Mouse (Mus musculus) MEL (cell line): ENCODE measurements around the gene Gm21970. TPM values are rescaled to one million over a fixed set of nuclear protein-coding genes. Genes with fewer than 3 reads are reported as not detected.

Experiments
- DNase-seq: peaks from one replicate; pipeline ENCODE4 v3.0.0; 2011; ENCODE audit warnings: low read depth, low spot score
- H3K27ac ChIP-seq: 2 replicates; pipeline ENCODE4 v1.5.1; 2012; ENCODE audit warnings: low read depth, mild to moderate bottlenecking, control low read depth, low read length, moderate library complexity; ENCODE audit not compliant: control insufficient read depth
- H3K27me3 ChIP-seq, 2 experiments: fragments of 150-350 bp in 1 of 2; sonication (generic) in 1 of 2; 2 replicates each; pipeline ENCODE4 v1.6.1; 2012; ENCODE audit warnings: low read length in 2 of 2, mild to moderate bottlenecking in 2 of 2, improper control_type of control experiment in 1 of 2, moderate library complexity in 1 of 2; ENCODE audit not compliant: insufficient read depth in 2 of 2, control insufficient read depth in 1 of 2
- H3K36me3 ChIP-seq, 2 experiments: 2 replicates each; pipeline ENCODE4 v1.6.1; 2012 to 2014; ENCODE audit warnings: low read length in 2 of 2, improper control_type of control experiment in 1 of 2, inconsistent platforms in 1 of 2, mild to moderate bottlenecking in 1 of 2; ENCODE audit not compliant: insufficient read depth in 2 of 2, control insufficient read depth in 1 of 2
- H3K4me1 ChIP-seq, 2 experiments: fragments of 150-350 bp in 1 of 2; sonication (generic) in 1 of 2; 2 replicates each; pipeline ENCODE4 v1.6.1; 2012; ENCODE audit warnings: low read length in 2 of 2, improper control_type of control experiment in 1 of 2, mild to moderate bottlenecking in 1 of 2; ENCODE audit not compliant: insufficient read depth in 2 of 2, control insufficient read depth in 1 of 2
- H3K4me3 ChIP-seq, 2 experiments: fragments of 150-350 bp in 1 of 2; sonication (generic) in 1 of 2; 2 replicates each; pipeline ENCODE4 v1.5.1; 2012; ENCODE audit warnings: low read depth in 2 of 2, low read length in 2 of 2, mild to moderate bottlenecking in 2 of 2, moderate library complexity in 2 of 2, control low read depth in 1 of 2, improper control_type of control experiment in 1 of 2; ENCODE audit not compliant: control insufficient read depth in 1 of 2, insufficient read depth in 1 of 2
- H3K79me2 ChIP-seq: 2 replicates; pipeline ENCODE4 v1.6.1; 2012; ENCODE audit warnings: mild to moderate bottlenecking, low read length, moderate library complexity; ENCODE audit not compliant: control insufficient read depth, poor library complexity, insufficient read depth
- H3K9ac ChIP-seq: 2 replicates; pipeline ENCODE4 v1.6.1; 2012; ENCODE audit warnings: low read depth, mild to moderate bottlenecking, control low read depth, low read length, moderate library complexity; ENCODE audit not compliant: control insufficient read depth, poor library complexity, severe bottlenecking
- H3K9me3 ChIP-seq: fragments of 150-350 bp; sonication (generic); replicated peaks from 2 replicates; pipeline ENCODE4 v1.6.1; 2012; ENCODE audit warnings: mild to moderate bottlenecking, low read length, improper control_type of control experiment, moderate library complexity; ENCODE audit not compliant: insufficient read depth
- BHLHE40 ChIP-seq: IDR thresholded peaks from 2 replicates; pipeline ENCODE4 v1.6.1; 2012; ENCODE audit warnings: low read depth, mild to moderate bottlenecking, inconsistent platforms, low read length, improper control_type of control experiment, borderline replicate concordance
- CHD1 ChIP-seq: IDR thresholded peaks from 2 replicates; pipeline ENCODE4 v1.6.1; 2012; ENCODE audit warnings: low read depth, mild to moderate bottlenecking, inconsistent platforms, low read length, improper control_type of control experiment
- CHD2 ChIP-seq: IDR thresholded peaks from 2 replicates; pipeline ENCODE4 v1.6.1; 2011; ENCODE audit warnings: low read length, improper control_type of control experiment
- CTCF ChIP-seq, 3 experiments: IDR thresholded peaks in 2 of 3; conservative IDR thresholded peaks in 1 of 3; 2 replicates each; pipeline ENCODE4 v1.5.1; 2011 to 2012; ENCODE audit warnings: low read length in 3 of 3, low read depth in 2 of 3, mild to moderate bottlenecking in 2 of 3, improper control_type of control experiment in 1 of 3, inconsistent platforms in 1 of 3, mixed read lengths in 1 of 3, moderate library complexity in 1 of 3; ENCODE audit not compliant: control insufficient read depth in 1 of 3, insufficient read depth in 1 of 3, poor library complexity in 1 of 3, severe bottlenecking in 1 of 3
- E2F4 ChIP-seq: IDR thresholded peaks from 2 replicates; pipeline ENCODE4 v1.6.1; 2011; ENCODE audit warnings: low read depth, low read length, improper control_type of control experiment, borderline replicate concordance
- ELF1 ChIP-seq: IDR thresholded peaks from 2 replicates; pipeline ENCODE4 v1.6.1; 2014; ENCODE audit warnings: low read depth, mild to moderate bottlenecking, inconsistent platforms, low read length, improper control_type of control experiment, moderate library complexity
- EP300 ChIP-seq, 2 experiments: IDR thresholded peaks; 2 replicates each; pipeline ENCODE4 v1.6.1; 2011; ENCODE audit warnings: improper control_type of control experiment in 2 of 2, low read length in 2 of 2, low read depth in 1 of 2, mild to moderate bottlenecking in 1 of 2
- ETS1 ChIP-seq: IDR thresholded peaks from 2 replicates; pipeline ENCODE4 v1.6.1; 2012; ENCODE audit warnings: low read depth, mild to moderate bottlenecking, inconsistent platforms, low read length, improper control_type of control experiment, moderate library complexity
- GABPA ChIP-seq: IDR thresholded peaks from 2 replicates; pipeline ENCODE4 v1.6.1; 2012; ENCODE audit warnings: low read depth, mild to moderate bottlenecking, inconsistent platforms, low read length, improper control_type of control experiment, moderate library complexity
- GATA1 ChIP-seq: IDR thresholded peaks from 2 replicates; pipeline ENCODE4 v1.6.1; 2011; ENCODE audit warnings: low read depth, low read length, improper control_type of control experiment
- HCFC1 ChIP-seq: IDR thresholded peaks from 2 replicates; pipeline ENCODE4 v1.6.1; 2012; ENCODE audit warnings: low read depth, mild to moderate bottlenecking, inconsistent platforms, low read length, improper control_type of control experiment, moderate library complexity
- JUND ChIP-seq: IDR thresholded peaks from 2 replicates; pipeline ENCODE4 v1.6.1; 2011; ENCODE audit warnings: low read depth, mild to moderate bottlenecking, improper control_type of control experiment, low read length
- KAT2A ChIP-seq: conservative IDR thresholded peaks from 2 replicates; pipeline ENCODE4 v1.6.1; 2012; ENCODE audit warnings: low read depth, low read length, improper control_type of control experiment, inconsistent platforms
- MAX ChIP-seq: IDR thresholded peaks from 2 replicates; pipeline ENCODE4 v1.6.1; 2011; ENCODE audit warnings: low read length, improper control_type of control experiment
- MAZ ChIP-seq: IDR thresholded peaks from 2 replicates; pipeline ENCODE4 v1.6.1; 2012; ENCODE audit warnings: low read depth, mild to moderate bottlenecking, inconsistent platforms, low read length, improper control_type of control experiment
- MEF2A ChIP-seq: IDR thresholded peaks from 2 replicates; pipeline ENCODE4 v1.6.1; 2014; ENCODE audit warnings: low read depth, mild to moderate bottlenecking, inconsistent platforms, low read length, improper control_type of control experiment; ENCODE audit not compliant: poor library complexity, insufficient replicate concordance, severe bottlenecking; ENCODE audit errors: extremely low read depth
- MXI1 ChIP-seq: IDR thresholded peaks from 2 replicates; pipeline ENCODE4 v1.6.1; 2011; ENCODE audit warnings: mild to moderate bottlenecking, low read depth, low read length, improper control_type of control experiment
- MYB ChIP-seq: IDR thresholded peaks from 2 replicates; pipeline ENCODE4 v1.6.1; 2011; ENCODE audit warnings: mild to moderate bottlenecking, low read depth, low read length, improper control_type of control experiment
- MYC ChIP-seq: IDR thresholded peaks from 2 replicates; pipeline ENCODE4 v1.6.1; 2011; ENCODE audit warnings: low read depth, mild to moderate bottlenecking, low read length, improper control_type of control experiment, moderate library complexity
- NELFE ChIP-seq: IDR thresholded peaks from 2 replicates; pipeline ENCODE4 v1.6.1; 2011; ENCODE audit warnings: low read depth, low read length, improper control_type of control experiment
- NRF1 ChIP-seq: IDR thresholded peaks from 2 replicates; pipeline ENCODE4 v1.6.1; 2014; ENCODE audit warnings: low read depth, mild to moderate bottlenecking, inconsistent platforms, low read length, improper control_type of control experiment, moderate library complexity; ENCODE audit not compliant: poor library complexity, insufficient read depth, severe bottlenecking
- POLR2A ChIP-seq, 2 experiments: IDR thresholded peaks; 2 replicates each; pipeline ENCODE4 v1.6.1; 2011 to 2012; ENCODE audit warnings: low read length in 2 of 2, mild to moderate bottlenecking in 2 of 2, control low read depth in 1 of 2, improper control_type of control experiment in 1 of 2, low read depth in 1 of 2, moderate library complexity in 1 of 2; ENCODE audit not compliant: control insufficient read depth in 1 of 2, insufficient read depth in 1 of 2, poor library complexity in 1 of 2
- POLR2AphosphoS2 ChIP-seq: IDR thresholded peaks from 2 replicates; pipeline ENCODE4 v1.6.1; 2011; ENCODE audit warnings: low read length, improper control_type of control experiment
- POLR2AphosphoS5 ChIP-seq: IDR thresholded peaks from 2 replicates; pipeline ENCODE4 v1.6.1; 2012; ENCODE audit warnings: low read depth, borderline replicate concordance, mild to moderate bottlenecking, inconsistent platforms, low read length, moderate library complexity, mixed read lengths
- RCOR1 ChIP-seq: IDR thresholded peaks from 2 replicates; pipeline ENCODE4 v1.6.1; 2012; ENCODE audit warnings: low read depth, mild to moderate bottlenecking, inconsistent platforms, low read length, improper control_type of control experiment
- SIN3A ChIP-seq: IDR thresholded peaks from 2 replicates; pipeline ENCODE4 v1.6.1; 2012; ENCODE audit warnings: low read length, improper control_type of control experiment, inconsistent platforms
- SMC3 ChIP-seq: IDR thresholded peaks from 2 replicates; pipeline ENCODE4 v1.6.1; 2011; ENCODE audit warnings: low read depth, low read length, improper control_type of control experiment
- TAL1 ChIP-seq: IDR thresholded peaks from 2 replicates; pipeline ENCODE4 v1.6.1; 2012; ENCODE audit warnings: mild to moderate bottlenecking, inconsistent platforms, low read length, moderate library complexity, mixed read lengths
- TBP ChIP-seq: IDR thresholded peaks from 2 replicates; pipeline ENCODE4 v1.8.0; 2011; ENCODE audit warnings: low read depth, low read length, improper control_type of control experiment
- UBTF ChIP-seq: IDR thresholded peaks from 2 replicates; pipeline ENCODE4 v1.6.1; 2012; ENCODE audit warnings: low read depth, mild to moderate bottlenecking, inconsistent platforms, low read length, improper control_type of control experiment, moderate library complexity, borderline replicate concordance; ENCODE audit not compliant: insufficient read depth
- USF1 ChIP-seq: IDR thresholded peaks from 2 replicates; pipeline ENCODE4 v1.6.1; 2014; ENCODE audit warnings: low read depth, mild to moderate bottlenecking, inconsistent platforms, low read length, improper control_type of control experiment, moderate library complexity
- USF2 ChIP-seq, 2 experiments: IDR thresholded peaks; 2 replicates each; pipeline ENCODE4 v1.6.1; 2011 to 2012; ENCODE audit warnings: improper control_type of control experiment in 2 of 2, low read length in 2 of 2, borderline replicate concordance in 1 of 2, inconsistent platforms in 1 of 2, low read depth in 1 of 2, mild to moderate bottlenecking in 1 of 2; ENCODE audit not compliant: insufficient read depth in 1 of 2
- ZKSCAN1 ChIP-seq: IDR thresholded peaks from 2 replicates; pipeline ENCODE4 v1.6.1; 2012; ENCODE audit warnings: low read depth, mild to moderate bottlenecking, inconsistent platforms, low read length, improper control_type of control experiment, moderate library complexity
- ZMIZ1 ChIP-seq: IDR thresholded peaks from 2 replicates; pipeline ENCODE4 v1.6.1; 2012; ENCODE audit warnings: low read depth, mild to moderate bottlenecking, inconsistent platforms, low read length, improper control_type of control experiment, moderate library complexity
- ZNF384 ChIP-seq: IDR thresholded peaks from 2 replicates; pipeline ENCODE4 v1.6.1; 2012; ENCODE audit warnings: low read depth, mild to moderate bottlenecking, inconsistent platforms, low read length, improper control_type of control experiment
- polyA plus RNA-seq, 2 experiments: library from polyadenylated mRNA; stranded (reverse) in 1 of 2; unstranded in 1 of 2; fragments of >175 nt in 1 of 2; fragments of >200 nt in 1 of 2; gene quantifications; 2 replicates each; pipeline versions ENCODE4 v1.2.1 to v1.2.4; 2012; ENCODE audit warnings: low replicate concordance in 2 of 2, low read depth in 1 of 2; ENCODE audit not compliant: insufficient read length in 2 of 2, insufficient read depth in 1 of 2, missing spikeins in 1 of 2
- total RNA-seq: library from RNA; depleted of rRNA; stranded (reverse); fragments of 300-350 nt; gene quantifications from 2 replicates; pipeline ENCODE4 v1.2.3, GENCODE M21; 2012

Gene Gm21970
- total and polyA plus RNA-seq, 3 experiments: not detected

DNA sequence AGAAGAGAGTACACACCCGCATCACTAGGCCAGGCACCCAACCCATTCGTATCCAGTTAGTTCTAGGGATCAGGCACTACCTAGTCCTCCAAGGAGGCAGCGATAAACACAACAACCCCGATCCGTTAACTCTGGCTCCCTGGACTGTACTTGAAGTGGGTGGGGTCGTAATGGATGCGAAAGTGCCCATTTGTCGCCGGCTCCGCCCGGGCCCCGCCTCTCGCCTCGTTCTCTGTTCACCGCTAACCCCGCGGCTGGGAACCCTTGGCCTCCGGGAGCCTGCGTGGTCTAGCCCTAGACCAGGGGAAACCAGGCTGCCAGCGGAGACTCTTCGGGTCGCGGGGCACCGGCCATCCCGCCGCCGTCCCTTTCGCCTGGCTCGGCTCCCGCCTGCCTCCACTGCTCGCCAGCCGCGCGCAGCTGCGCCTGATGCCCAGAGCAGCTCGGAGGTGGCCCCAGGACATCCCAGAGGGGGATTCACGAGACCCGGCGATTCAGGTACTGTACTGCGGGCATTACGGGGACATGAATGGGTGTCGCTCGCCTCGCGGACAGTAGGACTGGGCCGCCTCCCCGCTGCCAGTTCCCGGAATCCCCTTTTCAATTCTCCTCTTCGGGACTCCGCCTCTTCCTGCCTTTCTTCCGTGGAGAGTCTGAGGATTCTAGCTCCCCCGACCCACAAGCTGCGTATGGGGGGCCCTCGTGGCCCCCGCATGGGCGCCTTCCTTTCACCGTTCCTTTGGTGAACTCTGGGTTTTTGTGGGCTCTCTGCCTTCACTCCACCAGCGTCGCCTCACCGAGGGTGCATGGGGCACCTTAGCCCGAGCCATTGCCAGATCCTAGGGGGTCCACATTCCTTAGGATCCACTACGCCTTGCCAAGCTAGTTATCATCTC, 18.7 kb upstream of the Gm21970 start, which contains the start of gene Ifnar2:
Gene Ifnar2 (plus strand): TSS at position 207 of the 896 bp plus-strand sequence.
- H3K27me3 ChIP-seq: no peaks in the 10 kb centered on the region
- peaks cover 0 to 12% of the 10 kb centered on the region in 2 experiments; a peak in 2 of 4 replicates for H3K36me3 ChIP-seq
- peak within 1 kb of the TSS; percentile 90 to 93 for H3K4me3 ChIP-seq
- peaks cover 23% of the 10 kb centered on the region for H3K79me2 ChIP-seq
- H3K9me3 ChIP-seq: no peaks in the 10 kb centered on the region
- H3K4me1 ChIP-seq: peaks cover 10% of the 10 kb centered on the region in 2 experiments
- peak; percentile 89 for DNase-seq
- peak within 1 kb of the TSS; percentile 93 for H3K9ac ChIP-seq
- H3K27ac ChIP-seq: peak within 1 kb of the TSS; percentile 84
- no peak for TF ChIP-seq ZKSCAN1
- no peak for TF ChIP-seq BHLHE40
- TF ChIP-seq TBP: peak; percentile 57
- TF ChIP-seq NRF1: no peak
- TF ChIP-seq HCFC1: peak; percentile 53; the same call in 1 of the 2 replicates
- TF ChIP-seq ETS1: peak; percentile 42; the same call in 1 of the 2 replicates
- TF ChIP-seq CHD1: no peak
- TF ChIP-seq USF1: no peak
- no peak for TF ChIP-seq MYB
- no peak for TF ChIP-seq E2F4
- peak; percentile 32; the same call in 1 of the 2 replicates for TF ChIP-seq ZMIZ1
- peak; percentile 68 for TF ChIP-seq POLR2AphosphoS2
- no peak for TF ChIP-seq TAL1
- TF ChIP-seq ZNF384: no peak
- TF ChIP-seq KAT2A: no peak
- TF ChIP-seq MAX: peak; percentile 46
- no peak for TF ChIP-seq USF2 (IDR thresholded peaks at IDR 0.05; ENCODE audit: borderline replicate concordance in 1 of 2, insufficient read depth in 1 of 2, low read depth in 1 of 2, low read length in 2 of 2)
- TF ChIP-seq EP300 (IDR thresholded peaks at IDR 0.05; ENCODE audit: low read depth in 1 of 2, low read length in 2 of 2): 0 out of 4 replicates have a peak, but pooled peaks of 1 of the 2 experiments have one; percentile 16
- no peak for TF ChIP-seq MEF2A
- peak; percentile 70 for TF ChIP-seq NELFE
- TF ChIP-seq JUND: no peak
- TF ChIP-seq GATA1: no peak
- no peak for TF ChIP-seq UBTF
- TF ChIP-seq RCOR1: 0 out of 2 replicates have a peak, but pooled peaks have one; percentile 11
- peak; percentile 67; the same call in 1 of the 2 replicates for TF ChIP-seq MAZ
- TF ChIP-seq SIN3A: peak; percentile 68
- no peak for TF ChIP-seq POLR2AphosphoS5
- TF ChIP-seq ELF1: peak; percentile 38; the same call in 1 of the 2 replicates
- TF ChIP-seq MYC: peak; percentile 82; the same call in 1 of the 2 replicates
- peak; percentile 43 to 67; a peak in 3 of 4 replicates for TF ChIP-seq POLR2A (IDR thresholded peaks at IDR 0.05; ENCODE audit: control insufficient read depth in 1 of 2, insufficient read depth in 1 of 2, low read depth in 1 of 2, low read length in 2 of 2, poor library complexity in 1 of 2)
- no peak for TF ChIP-seq CHD2
- no peak; the same call in 1 of the 2 replicates for TF ChIP-seq SMC3
- TF ChIP-seq CTCF (IDR thresholded peaks at IDR 0.05 in 2 of 3, conservative IDR thresholded peaks at IDR 0.05 in 1 of 3; ENCODE audit: control insufficient read depth in 1 of 3, insufficient read depth in 1 of 3, low read depth in 2 of 3, low read length in 3 of 3, poor library complexity in 1 of 3, severe bottlenecking in 1 of 3): no peak
- TF ChIP-seq GABPA: no peak
- peak; percentile 38; the same call in 1 of the 2 replicates for TF ChIP-seq MXI1
